In the genomic region with DNA sequence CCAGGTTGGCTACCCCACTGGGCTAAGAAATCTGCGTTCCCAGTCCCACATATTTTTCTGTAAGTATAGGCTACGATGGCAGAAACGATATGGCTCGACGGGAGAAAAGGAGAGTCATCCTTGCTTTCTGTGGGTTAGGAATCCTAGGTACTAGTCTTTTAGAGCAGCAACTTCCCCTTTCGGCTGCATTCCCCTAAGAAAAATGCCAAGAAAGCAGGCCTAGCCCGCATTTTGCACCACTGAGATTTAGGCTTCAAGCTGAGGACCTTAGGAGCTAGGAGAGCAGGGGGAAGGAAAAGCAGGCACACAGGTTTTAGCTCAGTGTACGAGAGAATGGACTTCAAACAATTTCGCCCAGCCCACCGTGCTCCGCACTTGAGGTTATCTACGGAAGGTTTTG, we compare ENCODE assay signal across 8 mouse cellular contexts. TPM values are rescaled to one million over a fixed set of nuclear protein-coding genes. Genes with fewer than 3 reads are reported as not detected.
DNase-seq lines count a peak whose midpoint lies in the region; ATAC-seq and TF ChIP-seq lines count a peak whose summit lies in the region.

No protein-coding gene starts in this region.

- H3K4me2 ChIP-seq in kidney, embryonic 15.5 days: peak overlapping the region; percentile 59
- peak overlapping the region; percentile 66 for H3K4me2 ChIP-seq in heart, postnatal 0 days (ENCODE audit: low read depth, low read length)
- H3K4me2 ChIP-seq in stomach, embryonic 15.5 days: peak overlapping the region; percentile 54

- no peak for DNase-seq in kidney, postnatal 25 days
- DNase-seq in R1 (ENCODE audit: low read depth, low spot score) (peak; percentile 6), MN1 (ENCODE audit: low spot score) (no peak)
- DNase-seq in heart, postnatal 0 days (ENCODE audit: low spot score): no peak
- peak; percentile 9 for DNase-seq in lung, adult 2 months
- no peak for DNase-seq in right cerebral cortex, adult 18-20 months

- H3K27ac ChIP-seq in kidney, embryonic 15.5 days: peak overlapping the region; percentile 95; the same call in 1 of the 2 replicates
- H3K27ac ChIP-seq in heart, postnatal 0 days (ENCODE audit: low read depth): peak overlapping the region; percentile 99; the same call in 1 of the 2 replicates
- H3K27ac ChIP-seq in stomach, embryonic 15.5 days: 0 out of 2 replicates have a peak overlapping the region, but pooled peaks have one; percentile 96

- TF ChIP-seq CTCF in heart, postnatal 0 days (IDR thresholded peaks at IDR 0.05; ENCODE audit: low read depth): no peak
- TF ChIP-seq CTCF in lung, adult 2 months (IDR thresholded peaks at IDR 0.05; ENCODE audit: insufficient read depth, low read length): no peak

- H3K9ac ChIP-seq in kidney, embryonic 15.5 days: peak overlapping the region; percentile 38
- peak overlapping the region; percentile 90 for H3K9ac ChIP-seq in heart, postnatal 0 days (replicated peaks; ENCODE audit: low read depth, low read length)
- H3K9ac ChIP-seq in stomach, embryonic 15.5 days: no peak overlapping the region

- ATAC-seq in kidney, embryonic 15.5 days (replicated peaks; ENCODE audit: low FRiP score): no peak
- no peak for ATAC-seq in heart, postnatal 0 days (ENCODE audit: insufficient read depth, low read depth)
- ATAC-seq in stomach, embryonic 15.5 days (ENCODE audit: insufficient read depth, low FRiP score, low read depth): no peak

- H3K4me1 ChIP-seq in kidney, embryonic 15.5 days: peaks cover 5% of the 10 kb centered on the region; the same call in 1 of the 2 replicates
- H3K4me1 ChIP-seq in heart, postnatal 0 days (ENCODE audit: control insufficient read depth, insufficient read depth): no peaks in the 10 kb centered on the region
- H3K4me1 ChIP-seq in lung, adult 2 months (ENCODE audit: control insufficient read depth, insufficient read depth, low read length): peaks cover 2% of the 10 kb centered on the region; the same call in 1 of the 2 replicates
- no peaks in the 10 kb centered on the region for H3K4me1 ChIP-seq in stomach, embryonic 15.5 days

- H3K4me3 ChIP-seq in kidney, embryonic 15.5 days (replicated peaks): peak overlapping the region; percentile 59
- peak overlapping the region; percentile 70 for H3K4me3 ChIP-seq in heart, postnatal 0 days (ENCODE audit: low read depth, low read length)
- peak overlapping the region; percentile 51 for H3K4me3 ChIP-seq in lung, adult 2 months (replicated peaks; ENCODE audit: extremely low read depth, low read depth, low read length)
- H3K4me3 ChIP-seq in stomach, embryonic 15.5 days (replicated peaks): peak overlapping the region; percentile 58

- TF ChIP-seq EP300 in heart, postnatal 0 days (IDR thresholded peaks at IDR 0.05; ENCODE audit: low read depth): no peak

- no peak for TF ChIP-seq POLR2A in lung, adult 2 months (IDR thresholded peaks at IDR 0.05; ENCODE audit: borderline replicate concordance, extremely low read depth, low read depth, low read length)

- no peaks in the 10 kb centered on the region for H3K9me3 ChIP-seq in kidney, embryonic 15.5 days (replicated peaks)
- no peaks in the 10 kb centered on the region for H3K9me3 ChIP-seq in heart, postnatal 0 days (replicated peaks; ENCODE audit: control insufficient read depth, low read length)
- no peaks in the 10 kb centered on the region for H3K9me3 ChIP-seq in stomach, embryonic 15.5 days

- H3K36me3 ChIP-seq in kidney, embryonic 15.5 days: 0 out of 2 replicates have a peak, but pooled peaks cover 3% of the 10 kb centered on the region
- peaks cover 11% of the 10 kb centered on the region; the same call in 1 of the 2 replicates for H3K36me3 ChIP-seq in heart, postnatal 0 days (replicated peaks; ENCODE audit: control insufficient read depth, insufficient read depth, low read length)
- H3K36me3 ChIP-seq in stomach, embryonic 15.5 days: no peaks in the 10 kb centered on the region

- 31% methylated on average over 12 of the region's 12 CpGs for WGBS in kidney, embryonic 15.5 days
- WGBS in heart, postnatal 0 days: 20% methylated on average over 12 of the region's 12 CpGs
- 41% methylated on average over 12 of the region's 12 CpGs for WGBS in lung, adult 2 months
- 30% methylated on average over 12 of the region's 12 CpGs for WGBS in stomach, embryonic 15.5 days

- no peaks in the 10 kb centered on the region; the same call in 1 of the 2 replicates for H3K27me3 ChIP-seq in kidney, embryonic 15.5 days
- H3K27me3 ChIP-seq in heart, postnatal 0 days (ENCODE audit: control insufficient read depth, insufficient read depth, low read length): no peaks in the 10 kb centered on the region
- no peaks in the 10 kb centered on the region for H3K27me3 ChIP-seq in stomach, embryonic 15.5 days (replicated peaks)

RNA-seq across cellular contexts. Expression of a gene that starts 0.9 kb away (rescaled TPM):
- polyA plus RNA-seq in kidney, embryonic 15.5 days (2015; fragmentation: Nextera tagmentation; extraction: Ambion mirVana): 14.9 and 16.1 TPM in 2 replicates
- 13.5 and 24.7 TPM in 2 replicates for total RNA-seq in heart, postnatal 0 days (2014; rRNA removed; ENCODE audit: low replicate concordance)
- polyA plus RNA-seq in heart, postnatal 0 days (2015; fragmentation: Nextera tagmentation; extraction: Ambion mirVana): 9.3 and 10.0 TPM in 2 replicates
- polyA plus RNA-seq in lung, adult 2 months (2012; rRNA removed): 2.0 and 3.8 TPM in 2 replicates
- polyA plus RNA-seq in stomach, embryonic 15.5 days (2015; fragmentation: Nextera tagmentation; extraction: Ambion mirVana): 18.4 and 19.8 TPM in 2 replicates

Comparison
In these comparisons a context has a peak if more than half of its experiments do, and no peak if none do; other contexts are left out.
1. DNase-seq: peak in R1 (single experiment) and lung, adult 2 months (single experiment); none in kidney, postnatal 25 days (0 of 2), heart, postnatal 0 days (single experiment), MN1 (single experiment) and right cerebral cortex, adult 18-20 months (single experiment).
2. Peak in every context shown above with its lines, with median percentiles within 50 percentile points of each other: H3K27ac ChIP-seq, H3K4me2 ChIP-seq and H3K4me3 ChIP-seq.